Mouse (Mus musculus) urinary bladder, adult 18-20 months (tissue): ENCODE data around the gene Lamc2.

Experiments used
- DNase-seq, 2 experiments: peaks; one replicate each; pipeline ENCODE4 v3.0.0; 2022; ENCODE audit warnings: low spot score in 2 of 2, mixed read lengths in 2 of 2

Lamc2 gene

DNA sequence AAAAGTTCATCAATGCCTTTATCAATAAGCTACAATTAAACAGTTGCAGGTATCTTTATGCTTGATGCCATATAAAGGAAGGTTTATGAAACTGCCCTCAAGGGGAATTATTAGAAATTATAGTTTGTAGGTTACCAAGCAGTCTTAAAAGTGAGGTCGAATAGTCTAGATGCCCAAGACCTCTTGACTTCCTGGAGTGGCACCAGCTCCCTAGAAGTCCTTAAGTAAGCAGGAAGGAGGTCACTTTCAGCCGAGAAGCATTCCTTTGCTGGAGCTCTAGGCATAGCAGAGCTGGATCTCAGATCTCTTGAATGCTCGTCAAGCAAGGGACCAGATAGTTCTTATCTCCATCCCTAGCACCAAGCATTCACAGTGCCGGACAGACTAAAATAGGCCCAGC, 58.6 kb downstream of the Lamc2 start:
- DNase-seq, result no peak

DNA sequence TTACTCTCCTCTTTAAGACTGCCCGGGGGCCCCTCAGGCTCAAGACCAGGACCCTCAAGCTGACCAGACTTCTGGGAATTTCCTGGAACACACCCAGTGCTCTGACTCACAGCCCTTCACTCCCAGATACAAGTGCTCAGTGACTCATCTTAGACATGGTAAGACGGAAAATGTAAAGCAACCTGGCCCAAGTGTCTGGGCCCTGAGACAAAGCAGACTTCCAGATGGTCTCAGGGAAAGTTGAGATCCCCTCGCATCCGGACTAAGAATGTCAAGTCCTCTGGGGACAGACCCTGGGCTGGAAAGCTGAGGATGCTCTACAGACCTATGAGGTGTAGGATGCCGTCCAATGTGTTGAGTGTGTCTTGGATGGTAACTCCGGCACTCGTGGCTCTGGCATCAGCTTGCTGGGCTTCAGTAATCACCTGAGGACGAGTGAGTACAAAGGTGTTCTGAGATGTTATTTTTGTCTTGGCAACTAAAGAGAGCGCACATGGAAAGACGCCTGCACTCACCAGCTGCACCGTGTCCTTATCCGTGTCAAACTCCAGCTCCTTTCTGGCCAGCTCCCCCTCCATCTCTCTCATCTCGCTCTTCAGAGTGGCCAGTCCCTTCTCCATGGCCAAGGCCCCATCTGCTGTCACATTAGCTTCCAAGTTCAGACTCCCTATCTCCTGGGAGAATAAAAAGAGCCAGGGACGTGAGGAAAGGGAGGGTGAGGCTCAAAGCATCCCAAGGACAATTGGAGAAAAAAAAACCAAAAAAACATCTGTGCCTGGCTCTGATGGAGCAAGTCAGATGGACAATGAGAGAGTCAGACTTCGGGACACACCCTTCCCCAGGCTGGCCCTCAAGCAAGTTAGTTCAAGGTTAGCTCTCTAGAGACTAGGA, 59.5 kb downstream of the Lamc2 start:
- peak in 1 of 2 experiments; percentile 55 for DNase-seq

DNA sequence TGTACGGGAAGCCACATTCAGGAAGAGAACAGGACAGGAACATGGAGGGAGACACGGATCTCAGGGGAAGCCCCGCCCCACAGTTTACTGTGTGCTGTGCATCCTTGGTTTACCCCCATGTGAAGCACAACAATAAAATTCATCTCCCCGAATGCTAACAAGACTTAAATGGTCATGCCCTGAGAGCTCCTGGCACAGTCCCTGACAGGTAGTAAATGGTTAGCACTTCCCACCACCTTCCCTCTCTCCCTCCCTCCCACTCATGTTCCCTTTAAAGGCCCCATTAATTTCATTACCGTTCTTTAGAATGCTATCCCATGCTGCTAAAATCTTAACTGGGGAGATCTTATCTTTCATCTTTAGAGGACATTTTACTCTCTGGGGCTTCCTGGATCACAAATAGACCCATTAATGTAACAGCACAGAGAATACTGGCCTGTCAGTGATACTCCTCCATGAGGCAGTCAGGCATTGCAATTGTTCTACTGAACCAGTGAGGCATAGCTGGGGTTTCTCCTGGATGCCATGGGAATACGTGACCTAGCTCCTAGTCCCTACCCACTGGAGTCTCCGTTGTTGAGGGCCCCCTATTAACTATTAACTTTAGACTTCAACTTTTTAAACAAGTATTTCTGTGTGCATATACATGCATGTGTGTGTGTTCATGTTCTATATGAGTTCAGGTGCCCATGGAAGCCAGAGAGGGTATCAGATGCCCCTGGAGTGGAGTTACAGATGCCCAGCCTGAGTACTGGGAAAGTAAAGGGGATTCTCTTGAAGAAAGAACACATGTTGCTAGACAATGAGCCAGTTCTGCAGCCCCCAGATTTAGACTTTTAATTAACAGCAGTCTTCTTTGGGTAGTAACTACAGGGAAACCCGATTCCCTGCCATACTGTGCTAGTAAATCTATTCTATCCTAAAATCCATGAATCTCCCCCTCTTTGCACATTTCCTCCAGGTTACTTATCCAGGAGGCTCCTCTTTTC, 60.7 kb downstream of the Lamc2 start:
- no peak for DNase-seq

DNA sequence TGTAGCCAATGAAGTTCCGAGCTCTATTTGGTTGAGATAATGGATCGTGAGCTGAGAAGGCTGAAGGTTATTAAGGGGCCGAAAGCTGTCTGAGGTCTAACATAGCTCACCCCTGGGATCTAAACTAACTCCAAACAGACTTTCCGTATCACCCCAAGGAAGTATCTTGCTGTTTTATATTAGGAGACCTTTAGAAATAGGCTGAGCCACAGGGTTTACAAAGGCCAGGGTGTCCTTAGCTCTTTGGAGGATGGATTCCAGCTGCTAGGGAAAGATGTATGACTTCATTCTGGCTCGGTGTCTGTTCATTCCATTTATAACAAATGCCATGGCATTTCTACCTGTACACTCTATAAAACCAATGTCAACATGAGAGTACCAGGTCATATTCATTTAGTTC, 61.7 kb downstream of the Lamc2 start:
- DNase-seq, result no peak

DNA sequence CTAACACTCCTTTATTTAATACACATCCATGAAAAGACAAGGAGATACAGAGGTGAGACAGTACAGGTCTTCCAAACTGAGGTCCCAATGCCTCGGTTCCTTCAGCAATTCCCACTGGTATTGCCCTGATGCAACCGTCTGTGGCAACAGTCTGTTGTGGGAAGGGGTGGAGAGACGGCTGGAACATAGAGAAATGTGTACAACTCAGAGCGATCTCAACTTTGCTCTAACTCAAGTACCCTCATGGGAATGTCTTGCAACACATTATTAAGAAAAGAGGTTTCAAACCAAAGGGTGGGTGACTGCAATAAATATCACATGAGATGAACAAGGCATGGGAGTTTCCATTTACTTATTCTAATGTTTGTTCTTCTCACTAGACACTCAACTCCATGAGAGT, 63.5 kb downstream of the Lamc2 start:
- no peak for DNase-seq

DNA sequence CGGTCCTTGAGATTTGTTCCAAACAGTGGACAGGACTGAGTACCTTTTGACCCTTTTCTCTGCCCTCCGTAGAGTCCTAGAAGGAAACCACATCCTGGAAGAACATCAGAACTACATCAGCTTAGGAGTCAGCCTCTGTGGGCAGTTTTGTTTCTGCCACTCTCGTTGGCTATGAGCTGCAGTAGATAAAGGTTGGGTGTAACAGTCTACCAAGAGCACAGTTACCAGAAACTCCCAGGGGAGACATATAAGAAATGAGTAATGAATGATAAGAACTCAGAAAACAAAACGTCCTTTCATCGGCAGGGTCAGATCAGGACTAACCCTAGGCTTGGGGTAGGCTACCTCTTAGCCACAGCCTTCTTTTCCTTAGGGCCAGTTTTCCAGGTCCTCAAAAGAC, 64.9 kb downstream of the Lamc2 start:
- no peak for DNase-seq

DNA sequence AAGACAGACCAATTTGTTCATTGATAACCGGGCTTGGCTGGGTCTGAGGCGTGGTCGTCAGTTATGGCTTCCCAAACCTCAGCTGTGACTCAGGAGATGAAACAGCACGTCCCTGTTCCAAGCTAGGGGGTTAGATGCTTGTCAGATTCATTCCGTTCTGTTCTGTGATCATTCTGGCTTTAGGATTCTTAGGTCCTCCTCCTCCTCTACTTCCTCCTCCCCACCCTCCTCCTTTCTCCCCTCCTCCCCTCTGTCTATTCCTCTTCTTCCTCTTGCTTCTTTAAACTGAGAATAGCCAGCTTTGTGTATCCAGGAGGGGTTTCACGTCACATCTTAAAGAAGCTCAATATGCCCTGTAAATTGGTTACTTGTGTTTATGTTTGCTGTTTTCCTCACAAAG, 65.7 kb downstream of the Lamc2 start:
- no peak for DNase-seq

DNA sequence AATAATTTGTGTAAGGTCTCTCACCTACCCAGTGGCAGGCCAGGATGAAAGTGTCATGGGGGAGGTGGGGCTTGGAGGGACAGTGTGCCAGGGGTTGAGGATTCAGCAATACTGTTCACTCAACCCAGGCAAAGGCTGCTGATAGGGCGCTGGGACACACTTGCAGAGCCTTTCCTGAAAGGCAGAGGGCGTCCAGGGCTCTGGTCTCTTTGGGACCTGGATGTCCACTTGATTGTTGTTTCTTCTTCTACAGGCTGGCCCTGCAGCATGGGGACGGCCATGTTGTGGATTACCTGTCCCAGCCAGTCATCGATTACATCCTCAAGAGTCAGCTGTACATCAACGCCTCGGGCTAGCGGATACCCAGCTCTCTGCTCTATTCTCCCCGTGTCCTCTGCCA, 70.9 kb downstream of the Lamc2 start:
- DNase-seq, result no peak

DNA sequence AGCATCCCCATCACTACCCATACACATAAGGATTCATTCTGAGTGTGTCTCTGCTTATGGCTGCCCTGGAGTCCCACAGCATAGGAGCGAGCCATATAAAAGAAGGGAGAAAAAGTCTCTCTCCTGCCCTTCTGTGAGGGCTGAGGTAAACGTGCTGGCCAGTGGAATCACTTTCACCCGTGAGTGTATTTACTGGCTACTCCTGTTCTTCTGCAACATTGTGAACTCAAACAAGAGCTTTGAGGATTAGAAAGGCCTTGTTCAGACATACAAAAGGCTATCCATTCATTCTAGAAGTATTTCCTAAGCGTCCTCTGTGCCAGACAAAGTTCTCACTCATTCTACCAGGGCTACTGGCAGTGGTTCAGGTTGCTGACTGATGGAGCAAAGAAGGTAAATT, 74.7 kb downstream of the Lamc2 start:
- DNase-seq, result no peak

DNA sequence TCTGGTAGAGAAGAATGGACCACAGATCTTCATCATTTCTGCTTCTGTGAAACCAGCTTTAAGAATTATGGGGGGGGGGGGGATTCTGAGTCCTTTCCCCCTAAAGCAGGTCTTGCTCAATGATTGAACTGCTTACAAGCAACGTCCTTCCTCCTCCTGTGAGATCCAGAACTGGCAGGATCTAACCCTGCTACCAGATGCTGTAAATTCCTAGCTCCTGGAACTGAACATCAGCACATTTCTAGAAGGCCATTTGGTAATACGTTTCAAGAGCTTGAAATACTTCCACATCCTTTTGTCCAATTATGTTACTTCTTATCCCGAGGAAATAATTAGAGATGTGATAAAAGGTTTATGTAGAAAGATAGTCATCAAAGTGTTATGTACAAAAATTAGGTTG, 76.4 kb downstream of the Lamc2 start:
- DNase-seq, result no peak

DNA sequence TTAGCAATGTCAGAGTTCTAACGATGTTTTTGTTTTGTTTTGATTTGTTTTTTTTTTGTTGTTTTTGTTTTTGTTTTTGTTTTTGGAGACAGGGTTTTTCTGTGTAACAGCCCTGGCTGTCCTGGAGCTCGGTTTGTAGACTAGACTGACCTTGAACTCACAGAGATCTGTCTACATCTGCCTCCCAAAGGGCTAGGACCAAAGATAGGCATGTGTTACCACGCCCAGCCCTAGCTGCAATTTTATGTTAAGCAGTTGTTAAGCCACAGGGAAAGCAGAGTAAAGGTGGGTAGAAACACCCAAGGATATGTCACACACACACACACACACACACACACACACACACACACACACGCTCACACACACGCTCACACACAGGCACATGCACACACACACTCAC, 76.9 kb downstream of the Lamc2 start:
- DNase-seq, result no peak

DNA sequence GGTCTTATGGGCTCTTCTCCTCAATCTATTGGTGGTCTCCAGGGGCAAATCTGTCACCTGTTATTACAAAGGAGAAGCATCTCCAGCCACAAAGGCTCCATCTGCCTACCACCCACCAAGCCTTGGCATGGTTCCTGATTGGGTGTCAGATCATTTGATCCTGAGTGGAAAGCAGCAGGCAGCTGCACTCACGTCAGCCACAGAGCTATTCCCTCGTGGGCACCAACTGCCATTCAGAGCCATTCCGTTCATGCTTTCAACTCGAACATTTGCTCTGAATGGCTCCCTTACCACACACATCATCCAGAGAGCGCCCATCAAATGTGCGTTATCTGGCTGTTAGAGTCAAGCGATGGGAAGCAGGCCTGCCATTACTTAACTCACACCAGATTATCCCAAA, 78.4 kb downstream of the Lamc2 start:
- no peak for DNase-seq

DNA sequence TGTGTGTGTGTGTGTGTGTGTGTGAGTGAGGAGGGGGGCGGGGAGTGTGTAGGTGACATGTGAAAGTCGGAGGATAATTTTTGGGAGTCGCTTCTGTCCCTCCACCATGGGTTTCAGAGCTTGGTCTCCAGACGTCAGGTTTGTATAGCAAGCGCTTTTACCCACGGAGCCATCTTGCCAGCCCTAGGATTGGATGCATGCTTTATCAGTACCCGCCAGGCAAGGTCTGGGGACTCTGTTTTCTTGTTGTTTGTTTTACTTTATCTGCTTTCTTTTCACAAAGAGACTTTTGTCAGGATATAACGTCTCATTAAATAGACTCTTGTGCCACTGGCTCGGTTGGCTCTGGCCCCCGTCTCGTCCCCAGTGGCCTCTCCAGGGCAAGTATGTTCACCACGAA, 81.4 kb downstream of the Lamc2 start:
- no peak for DNase-seq

DNA sequence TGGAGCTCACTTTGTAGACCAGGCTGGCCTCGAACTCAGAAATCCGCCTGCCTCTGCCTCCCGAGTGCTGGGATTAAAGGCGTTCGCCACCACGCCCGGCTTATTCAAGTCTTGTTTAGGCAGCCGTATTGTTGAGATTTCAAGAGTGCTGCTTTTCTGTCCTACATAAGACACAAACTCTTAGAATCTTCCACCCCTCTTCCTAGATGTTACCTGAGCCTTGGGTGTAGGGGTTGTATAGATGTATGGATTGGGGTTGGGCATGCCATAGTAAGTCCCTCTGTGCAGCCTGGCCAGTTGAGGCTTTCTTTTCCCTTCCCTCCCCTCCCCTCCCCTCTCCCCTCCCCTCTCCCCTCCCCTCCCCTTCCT, 83.1 kb downstream of the Lamc2 start:
- no peak for DNase-seq

DNA sequence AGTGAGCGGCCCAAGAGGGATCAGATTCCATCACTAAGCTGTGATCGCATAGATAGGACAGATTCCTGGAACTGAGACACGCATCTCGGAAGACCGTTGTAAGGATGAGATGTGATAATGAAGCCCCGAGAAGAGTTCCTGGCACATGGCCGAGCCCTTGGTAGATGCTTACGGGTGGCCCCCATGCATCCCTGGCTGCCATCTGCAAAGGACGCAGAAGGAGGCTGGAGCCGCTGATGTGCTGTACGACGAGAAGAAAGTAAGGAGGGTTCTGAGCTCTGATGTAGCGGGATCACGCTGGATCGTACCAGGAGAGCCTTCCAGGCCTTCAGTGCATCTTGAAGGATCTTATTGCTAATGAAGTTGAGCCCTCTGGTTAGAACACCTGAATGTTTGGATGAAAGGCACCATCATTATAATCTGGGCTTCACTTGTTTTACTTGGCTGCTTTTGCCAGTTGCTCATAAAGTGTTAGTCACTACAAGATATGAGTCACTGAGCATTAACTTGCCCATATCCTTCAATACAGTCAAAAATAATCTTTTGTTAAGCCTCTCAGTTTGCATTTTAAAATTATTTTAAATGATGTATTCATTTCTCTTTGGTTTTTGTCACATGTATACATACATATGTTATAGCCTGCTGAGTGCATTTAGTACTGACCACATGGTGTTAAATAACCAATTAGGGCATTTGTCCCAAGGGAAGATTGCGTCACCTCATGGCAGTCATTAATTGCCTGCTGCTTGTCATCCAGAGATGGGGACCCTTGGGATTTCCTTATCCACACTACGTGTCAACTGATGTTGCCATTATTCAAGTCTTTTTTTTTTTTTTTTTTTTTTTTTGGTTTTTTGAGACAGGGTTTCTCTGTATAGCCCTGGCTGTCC, 83.7 kb downstream of the Lamc2 start:
- DNase-seq, result no peak

DNA sequence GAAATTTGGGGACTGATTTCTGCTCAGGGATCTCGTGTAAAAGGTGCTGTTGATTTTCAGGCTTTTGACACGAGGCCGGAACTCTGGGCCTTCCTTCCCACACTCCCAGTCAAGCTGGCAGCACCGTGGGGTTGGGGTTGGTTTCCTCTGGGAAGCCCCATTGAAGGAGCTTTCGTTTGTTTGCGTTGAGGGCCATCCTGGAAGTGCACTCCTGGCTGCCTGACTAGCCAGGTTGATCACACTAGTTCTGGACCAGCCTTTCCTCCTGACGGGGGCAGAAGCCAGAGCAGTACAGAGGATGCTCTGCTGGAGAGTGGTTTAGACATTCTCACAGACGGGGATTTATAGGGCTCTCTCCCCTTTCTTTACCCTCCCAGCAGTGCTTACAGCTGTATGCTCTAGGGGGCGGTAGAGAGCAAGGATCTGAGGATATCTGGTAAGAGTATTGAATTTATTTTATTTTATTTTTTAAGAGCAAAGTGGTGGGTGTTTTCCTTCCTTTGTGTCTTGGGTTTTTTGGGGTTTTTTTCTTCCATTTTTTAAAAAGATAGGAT, 84.8 kb downstream of the Lamc2 start:
- no peak for DNase-seq

DNA sequence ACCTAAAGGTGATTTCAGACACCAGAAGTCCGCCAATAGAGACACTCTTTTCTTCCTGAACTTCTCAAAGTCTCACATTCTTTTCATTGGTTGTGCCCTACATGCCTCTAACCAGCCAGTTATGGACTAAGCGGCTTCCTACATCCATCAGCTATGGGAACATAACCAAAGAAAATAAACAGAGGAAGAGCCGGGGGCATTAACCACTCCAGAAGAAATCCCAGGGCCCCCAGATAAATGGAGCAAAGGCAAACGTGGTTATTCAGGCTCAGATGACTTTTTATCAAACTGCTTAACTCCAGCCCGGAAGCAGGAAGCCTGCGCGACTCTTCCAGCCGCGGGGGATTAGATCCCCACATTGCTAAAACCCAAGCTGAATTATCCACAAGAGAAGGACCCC, 85.3 kb downstream of the Lamc2 start:
- no peak for DNase-seq

DNA sequence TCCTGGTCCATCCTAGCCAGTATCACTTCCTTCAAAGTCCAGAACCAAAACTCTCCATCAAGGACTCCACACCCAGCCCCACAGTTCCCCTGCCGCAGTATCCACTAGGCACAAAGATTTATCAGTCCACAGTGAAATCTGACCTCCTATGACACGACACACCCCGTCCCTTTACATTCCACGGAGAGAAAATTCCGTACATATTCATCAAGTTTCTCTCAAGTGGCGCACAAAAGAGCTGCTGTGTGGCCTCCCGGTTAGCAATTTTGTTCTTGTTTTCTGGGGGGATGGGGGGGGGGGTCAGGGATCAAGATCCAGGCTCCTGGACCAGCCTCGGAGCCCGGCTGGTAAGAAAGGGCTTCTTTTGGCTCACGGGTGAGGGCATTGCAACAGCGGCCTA, 87.7 kb downstream of the Lamc2 start:
- no peak for DNase-seq

DNA sequence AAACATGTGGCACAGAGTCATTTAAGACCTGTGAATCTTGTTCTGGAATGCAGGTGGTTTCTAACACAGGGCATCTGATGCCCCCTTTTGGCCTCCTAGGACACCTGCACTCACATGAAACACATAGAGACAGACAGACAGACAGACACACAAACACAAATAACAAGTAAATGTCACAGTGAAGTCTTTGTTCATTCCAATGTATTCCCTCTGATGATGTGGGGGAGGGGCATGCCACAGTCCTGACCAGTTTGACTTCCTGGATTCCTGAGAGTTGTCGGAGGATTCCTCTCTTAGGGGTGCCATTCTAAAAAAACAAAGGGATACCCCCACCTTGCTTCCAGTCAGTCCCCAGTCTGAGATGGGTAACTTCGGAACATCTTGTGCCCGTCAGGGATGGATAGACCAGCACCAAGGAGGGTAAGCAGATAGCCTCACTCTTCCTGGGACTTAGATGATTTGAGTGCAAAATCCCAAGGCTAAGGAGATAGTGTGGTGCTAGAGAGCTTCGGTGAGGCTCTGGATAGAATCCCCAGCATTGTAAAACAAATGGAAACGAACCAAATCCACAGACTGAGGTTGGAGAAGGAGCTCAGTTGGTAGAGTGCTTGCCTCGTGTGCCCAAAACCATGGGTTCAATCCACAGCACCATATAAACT, 89.1 kb downstream of the Lamc2 start:
- no peak for DNase-seq

DNA sequence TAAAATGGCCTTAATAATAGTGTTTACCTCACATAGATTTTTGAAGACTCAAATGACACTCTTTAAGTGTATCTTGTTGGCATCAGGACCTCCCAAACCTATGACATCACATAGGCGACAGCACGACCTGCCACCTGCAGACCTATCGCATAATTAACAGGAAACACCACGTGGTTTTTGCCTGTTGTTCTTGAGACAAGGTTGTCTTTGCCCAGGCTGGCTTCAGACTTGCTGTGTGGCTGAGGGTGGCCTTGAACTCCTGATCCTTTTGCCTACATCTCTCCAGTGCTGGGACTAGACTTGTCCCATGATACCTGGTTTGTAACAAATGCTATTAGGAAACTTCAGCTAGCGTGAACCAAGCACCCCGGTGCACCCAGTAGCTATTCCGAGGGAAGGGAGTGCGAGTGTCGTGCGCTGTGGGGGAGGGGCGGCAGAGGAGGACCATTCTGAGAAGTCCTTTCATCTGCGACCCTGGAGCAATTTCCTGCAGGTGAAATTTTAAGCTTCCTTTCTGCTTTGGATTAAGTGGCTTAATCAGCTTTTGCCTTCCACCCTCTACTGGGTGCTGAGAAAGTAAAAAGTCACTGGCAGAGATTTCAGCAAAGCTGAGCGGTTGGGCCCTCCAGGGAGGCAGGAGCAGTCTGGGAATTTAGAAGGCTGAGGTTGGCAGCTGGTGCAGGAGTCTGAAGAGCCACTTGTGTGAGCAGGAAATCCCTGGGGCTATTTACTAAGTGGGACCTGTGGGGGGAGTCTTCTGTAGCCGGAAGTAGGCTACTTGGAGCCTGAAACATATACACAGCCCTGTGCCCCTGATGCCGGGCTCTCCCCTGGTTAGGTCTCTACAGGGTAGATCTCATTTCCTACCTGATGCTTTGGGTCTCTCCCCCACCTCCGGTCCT, 90.2 kb downstream of the Lamc2 start:
- DNase-seq, result no peak
